Mouse (Mus musculus) kidney, adult 8-10 months (tissue): Measurements from ENCODE around the gene Ankra2.

Source experiments
- DNase-seq, 2 experiments: peaks; one replicate each; pipeline ENCODE4 v3.0.0; 2022

Gene Ankra2

GRCm38 (mm10) chr13:98262636-98263457 lies at the start of gene Ankra2, which contains the start of gene Utp15:
Gene Ankra2 (plus strand): TSS chr13:98263074.
Gene Utp15 (minus strand): TSS chr13:98263041.
- peak; percentile 98 for DNase-seq

GRCm38 (mm10) chr13:98222848-98223247 lies 40.0 kb upstream of the Ankra2 start:
- peak in 1 of 2 experiments; percentile 30 for DNase-seq

- no peak for DNase-seq
Measured at GRCm38 (mm10) chr13:98226225-98226624, 36.6 kb upstream of the Ankra2 start.

- DNase-seq = no peak
Measured at GRCm38 (mm10) chr13:98230511-98230910, 32.4 kb upstream of the Ankra2 start.

- no peak for DNase-seq
Measured at GRCm38 (mm10) chr13:98235451-98235850, 27.4 kb upstream of the Ankra2 start.

- peak; percentile 27 to 72 for DNase-seq
Measured at GRCm38 (mm10) chr13:98239978-98240641, 22.8 kb upstream of the Ankra2 start.

GRCm38 (mm10) chr13:98241531-98242282 lies 21.2 kb upstream of the Ankra2 start:
- DNase-seq = no peak

- DNase-seq = no peak
Measured at GRCm38 (mm10) chr13:98244571-98245350, 18.1 kb upstream of the Ankra2 start.

GRCm38 (mm10) chr13:98245386-98245785 lies 17.5 kb upstream of the Ankra2 start:
- DNase-seq = no peak

- DNase-seq = no peak
Measured at GRCm38 (mm10) chr13:98249594-98249993, 13.3 kb upstream of the Ankra2 start.

GRCm38 (mm10) chr13:98254921-98255320 lies 8.0 kb upstream of the Ankra2 start:
- DNase-seq = no peak

- DNase-seq = no peak
Measured at GRCm38 (mm10) chr13:98263458-98263987, 649 bp downstream of the Ankra2 start.

- no peak for DNase-seq
Measured at GRCm38 (mm10) chr13:98264111-98264510, 1.2 kb downstream of the Ankra2 start.

GRCm38 (mm10) chr13:98274023-98274422 lies 11.1 kb downstream of the Ankra2 start:
- no peak for DNase-seq

GRCm38 (mm10) chr13:98275646-98276045 lies 12.8 kb downstream of the Ankra2 start:
- no peak for DNase-seq

- DNase-seq = no peak
Measured at GRCm38 (mm10) chr13:98276253-98276652, 13.4 kb downstream of the Ankra2 start.

- DNase-seq = no peak
Measured at GRCm38 (mm10) chr13:98277501-98277900, 14.6 kb downstream of the Ankra2 start.

- DNase-seq = no peak
Measured at GRCm38 (mm10) chr13:98279686-98280085, 16.8 kb downstream of the Ankra2 start, which contains the start of gene Gm21976. Gene Gm21976 (plus strand): TSS chr13:98279887.

GRCm38 (mm10) chr13:98280990-98281650 lies 18.2 kb downstream of the Ankra2 start:
- DNase-seq = no peak

- no peak for DNase-seq
Measured at GRCm38 (mm10) chr13:98290719-98291118, 27.8 kb downstream of the Ankra2 start.

GRCm38 (mm10) chr13:98291712-98292111 lies 28.8 kb downstream of the Ankra2 start:
- DNase-seq = no peak

GRCm38 (mm10) chr13:98296072-98296471 lies 33.2 kb downstream of the Ankra2 start:
- no peak for DNase-seq
